Mouse (Mus musculus) ES-Bruce4 (cell line): ENCODE data around the gene Lta.

Experiments used
- CTCF ChIP-seq: IDR thresholded peaks from one replicate; pipeline ENCODE4 v1.8.1; 2011; ENCODE audit warnings: low read depth, low read length
- POLR2A ChIP-seq: IDR thresholded peaks from one replicate; pipeline ENCODE4 v1.8.1; 2011; ENCODE audit warnings: low read length; ENCODE audit not compliant: insufficient read depth

GRCm38 (mm10) chr17:35190096-35190495 lies 15.1 kb downstream of the Lta start:
- no peak for TF ChIP-seq CTCF
- no peak for TF ChIP-seq POLR2A
